Mouse (Mus musculus) embryo, embryonic 10.5 days (tissue): ENCODE measurements around the gene Epor.

Experiments used
- DNase-seq: peaks from one replicate; pipeline ENCODE4 v3.0.0-alpha.2; 2015; ENCODE audit warnings: low spot score

Epor gene

DNA sequence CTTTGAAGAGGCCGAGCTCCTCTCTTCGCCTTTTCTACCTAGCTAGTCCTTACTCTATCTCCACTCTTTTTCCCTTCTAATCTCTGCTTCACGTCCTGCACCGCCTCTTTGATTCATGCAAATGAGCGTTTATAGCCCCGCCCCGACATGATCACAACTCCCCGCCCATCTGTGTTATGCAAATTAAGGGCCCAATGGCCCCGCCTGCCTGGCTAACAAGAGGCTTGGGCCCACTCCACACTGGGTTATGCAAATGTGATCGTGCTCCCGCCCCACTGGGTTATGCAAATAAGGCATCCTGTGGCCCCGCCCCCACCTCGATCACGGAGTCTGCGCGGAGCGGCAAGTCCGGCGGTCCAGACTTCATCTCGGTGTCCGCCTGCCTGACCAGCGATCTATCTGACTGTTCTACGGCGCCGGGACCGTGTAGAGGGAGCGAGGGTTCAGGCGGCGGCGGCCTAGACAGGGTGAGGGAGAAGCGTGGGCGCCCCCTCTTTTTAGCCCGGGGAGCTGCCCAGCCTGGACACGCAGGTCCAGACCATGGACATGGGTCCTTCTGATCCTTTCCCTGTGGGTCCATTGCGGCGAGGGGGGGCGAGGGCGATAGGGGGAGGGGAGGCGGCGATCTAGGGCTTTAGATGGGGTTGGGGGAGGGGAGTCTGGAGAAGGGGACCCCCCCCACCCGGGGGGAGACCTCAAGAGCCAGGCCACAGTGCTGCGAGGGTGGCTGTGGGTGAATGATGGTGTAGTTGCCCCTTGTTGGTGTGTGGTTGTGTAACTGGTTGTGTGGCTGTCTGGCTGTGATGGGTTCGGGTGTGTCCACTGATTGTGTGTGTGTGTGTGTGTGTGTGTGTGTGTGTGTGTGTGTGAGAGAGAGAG, 26.4 kb downstream of the Epor start, which contains the start of gene Plppr2:
TSS of gene Plppr2 (plus strand) at position 342 of the 879 bp plus-strand sequence.
- peak; percentile 99 for DNase-seq

DNA sequence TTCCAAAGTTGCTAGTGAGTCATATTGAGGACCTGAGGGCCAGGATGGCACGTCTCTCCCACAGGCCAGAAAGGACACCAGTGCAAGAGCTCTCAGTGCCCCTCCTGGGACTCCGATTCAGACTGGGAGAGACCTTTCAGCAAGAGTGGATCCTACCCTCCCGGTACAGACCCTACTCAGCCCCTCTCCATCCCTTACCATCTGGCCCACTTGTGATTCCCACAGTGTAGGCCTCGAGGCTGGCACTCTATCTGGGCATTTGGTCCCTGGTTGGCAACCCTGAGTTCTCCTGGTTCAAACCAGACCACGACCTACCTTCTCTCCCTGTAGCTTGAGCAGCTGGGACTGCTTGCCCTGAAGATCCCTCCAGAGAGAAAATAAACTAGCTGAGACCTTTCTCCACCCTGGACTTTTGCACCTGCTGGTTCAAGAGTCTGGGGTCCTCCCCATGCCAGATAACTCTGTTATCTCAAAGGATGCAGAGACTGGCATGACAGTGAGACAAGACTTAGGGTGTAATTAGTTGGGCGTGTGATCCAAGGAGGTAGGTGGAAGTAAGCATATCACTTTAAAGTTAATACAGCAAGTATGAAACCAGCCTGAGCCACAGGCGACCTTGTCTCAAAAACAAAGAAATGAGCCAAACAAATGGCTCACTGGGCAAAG, 27.7 kb downstream of the Epor start:
- DNase-seq: no peak

DNA sequence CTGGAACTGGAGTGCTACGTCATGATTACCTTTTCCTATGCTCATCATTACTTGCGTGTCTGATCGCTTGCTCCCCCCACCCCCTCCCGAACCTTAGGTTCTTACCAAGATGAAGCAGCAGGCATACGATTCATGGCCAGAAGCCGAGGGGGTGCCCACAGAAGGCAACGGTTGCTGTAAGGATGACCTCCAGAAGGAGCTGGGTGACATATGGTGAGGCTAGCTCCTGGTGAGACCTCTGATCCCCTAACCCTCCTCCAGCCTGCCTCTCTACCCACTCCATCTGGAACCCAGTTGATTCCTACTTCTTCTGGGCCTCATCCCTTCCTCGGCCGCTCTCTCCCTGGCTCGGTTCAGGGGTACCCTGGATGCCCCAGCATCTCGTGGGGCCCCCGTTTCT, 29.3 kb downstream of the Epor start:
- DNase-seq: no peak

DNA sequence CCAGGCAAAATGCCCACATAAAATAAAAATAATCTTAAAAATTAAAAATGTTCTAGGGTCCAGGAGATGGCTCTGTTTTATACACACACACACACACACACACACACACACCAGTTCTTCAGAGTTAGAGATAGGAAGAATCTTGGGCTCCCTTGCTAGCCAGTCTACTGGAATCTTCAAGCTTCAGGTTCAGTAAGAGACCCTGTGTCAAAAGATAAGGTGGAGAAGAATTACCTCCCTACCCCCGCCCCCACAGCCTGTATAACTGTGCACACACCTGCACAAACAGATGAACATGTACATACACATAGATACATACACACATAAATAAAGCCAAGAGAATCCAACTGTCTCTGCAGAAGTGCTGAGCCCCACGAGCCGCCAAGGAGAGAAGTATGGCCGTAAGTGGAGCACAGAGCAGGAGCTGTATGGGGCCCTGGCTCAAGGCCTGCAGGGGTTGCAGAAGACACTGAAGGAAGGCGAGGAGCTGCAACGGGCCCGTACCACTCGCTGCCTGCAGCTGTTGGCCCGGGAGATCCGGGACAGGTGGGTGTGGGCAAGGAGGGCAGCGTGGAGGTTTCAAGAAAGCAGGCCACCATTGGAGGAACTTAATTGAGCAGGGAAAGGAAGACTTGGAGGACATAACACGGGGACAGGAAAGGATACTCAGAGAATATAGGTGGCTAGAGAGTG, 30.7 kb downstream of the Epor start:
- no peak for DNase-seq

DNA sequence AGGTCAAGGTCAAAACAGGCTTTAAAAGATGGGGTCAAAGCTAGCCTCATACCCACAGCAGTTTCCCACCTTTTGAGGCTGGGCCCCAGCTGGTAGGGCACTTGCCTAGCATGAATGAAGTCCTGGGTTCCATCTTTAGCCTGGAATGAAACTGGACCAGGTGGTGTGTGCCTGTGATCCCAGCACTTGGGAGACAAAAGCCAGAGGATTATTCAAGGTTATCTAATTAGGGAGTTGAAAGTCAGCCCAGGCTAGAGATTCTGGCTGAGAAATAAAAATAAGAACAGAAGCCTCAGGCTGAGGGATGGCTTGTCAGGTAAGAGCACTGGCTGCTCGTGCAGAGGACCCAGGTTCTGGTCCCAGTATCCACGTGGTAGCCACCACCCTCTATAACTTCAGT, 31.3 kb downstream of the Epor start:
- DNase-seq: no peak

DNA sequence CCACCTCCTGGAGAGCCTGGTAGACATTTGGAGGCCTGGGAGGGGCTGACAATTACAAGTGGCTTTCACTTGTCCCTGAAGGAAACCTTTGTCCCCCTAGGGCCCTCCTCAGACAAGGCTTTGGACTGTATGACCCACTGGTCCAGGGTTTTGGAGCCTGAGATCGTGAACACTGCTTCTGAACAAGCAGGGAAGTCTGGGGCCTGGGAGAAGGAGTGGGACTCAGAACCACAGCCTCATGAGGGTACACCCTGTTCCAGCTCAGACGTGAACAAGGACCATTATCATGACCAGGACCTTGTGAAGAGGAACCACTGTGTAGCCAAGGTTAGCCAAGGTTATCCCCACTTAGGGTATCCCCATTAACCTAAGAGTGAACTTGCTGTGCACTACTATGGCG, 34.1 kb downstream of the Epor start:
- DNase-seq: no peak

- peak; percentile 99 for DNase-seq
Measured at GRCm38 (mm10) chr9:21927208-21927753, 36.0 kb downstream of the Epor start, which contains the start of the genes Ccdc159 and Tmem205. Ccdc159 (plus strand) TSS chr9:21927471. Tmem205 (minus strand) TSS chr9:21927556.

- peak; percentile 31 for DNase-seq
Measured at GRCm38 (mm10) chr9:21926784-21927183, 36.5 kb downstream of the Epor start.

DNA sequence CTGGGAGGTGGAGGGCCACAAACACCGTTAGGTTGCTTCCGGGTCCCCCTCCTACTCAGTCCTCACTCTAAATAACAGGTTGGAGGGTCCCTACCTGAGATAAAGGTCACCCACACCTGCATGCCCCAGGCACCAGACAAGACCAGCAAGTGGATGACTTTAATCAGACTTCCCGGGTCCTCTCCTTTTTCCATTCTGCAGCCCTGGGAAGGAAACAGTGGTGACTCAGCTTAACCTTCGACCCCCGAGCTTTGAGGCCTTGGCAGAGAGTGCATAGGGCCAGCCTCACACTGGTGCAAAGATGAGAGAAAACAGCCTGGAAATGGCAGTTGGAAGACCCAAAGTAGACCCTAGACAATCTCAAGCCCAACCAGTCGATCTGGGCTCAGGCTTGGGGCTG, 37.2 kb downstream of the Epor start:
- no peak for DNase-seq

DNA sequence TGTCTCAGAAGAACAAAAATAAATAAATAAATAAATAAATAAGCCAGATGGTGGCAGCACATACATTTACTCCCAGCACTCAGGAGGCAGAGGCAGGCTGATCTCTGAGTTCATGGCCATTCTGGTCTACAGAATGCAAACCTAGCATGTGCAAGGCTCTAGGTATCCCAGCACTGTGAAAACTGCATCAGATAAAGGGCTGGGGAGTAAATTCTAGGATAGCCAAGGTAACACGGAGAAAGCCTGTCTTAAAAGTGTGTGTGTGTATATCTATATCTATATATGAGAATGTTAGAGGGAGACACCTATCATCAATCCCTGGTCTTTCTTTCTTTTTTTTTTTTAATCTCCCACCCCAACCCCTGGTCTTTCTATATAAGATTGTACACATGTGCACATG, 37.8 kb downstream of the Epor start:
- no peak for DNase-seq

DNA sequence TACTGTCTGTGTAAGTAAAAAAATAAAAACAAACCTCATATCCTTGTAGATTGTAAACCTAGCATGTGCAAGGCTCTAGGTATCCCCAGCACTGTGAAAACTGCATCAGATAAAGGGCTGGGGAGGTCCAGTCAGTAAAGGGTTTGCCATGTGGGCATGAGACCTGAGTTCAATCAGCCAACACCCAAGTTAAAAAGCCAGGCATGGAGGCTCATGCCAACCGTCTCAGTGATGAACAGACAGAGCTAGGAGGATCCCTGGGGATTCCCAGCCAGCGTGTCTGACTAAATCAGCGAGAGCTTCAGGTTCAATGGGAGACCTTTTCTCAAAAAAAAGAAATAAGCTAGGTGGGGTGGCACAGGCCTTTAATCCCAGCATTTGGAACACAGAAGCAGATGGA, 38.3 kb downstream of the Epor start:
- no peak for DNase-seq

DNA sequence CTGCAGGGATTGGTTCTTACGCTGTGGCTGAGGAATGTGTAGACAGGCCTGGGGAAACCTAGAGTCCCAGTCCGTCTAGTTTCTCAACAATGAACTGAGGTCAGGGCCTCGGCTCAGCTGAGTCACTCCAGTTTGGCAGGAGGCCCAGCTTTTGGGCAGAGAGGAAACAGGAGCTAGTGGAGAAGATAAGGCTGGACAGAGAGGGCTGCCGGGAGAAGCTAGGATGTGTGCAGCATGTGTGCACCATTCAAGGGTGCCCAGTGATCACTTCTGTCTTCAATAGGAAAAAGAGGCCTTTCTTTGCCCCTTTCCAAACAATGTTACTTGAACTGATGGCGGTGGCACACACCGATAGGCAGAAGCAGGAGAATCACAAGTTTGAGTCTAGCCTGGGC, 39.2 kb downstream of the Epor start:
- DNase-seq: no peak

- no peak for DNase-seq
Measured at GRCm38 (mm10) chr9:21923490-21924098, 39.7 kb downstream of the Epor start.

DNA sequence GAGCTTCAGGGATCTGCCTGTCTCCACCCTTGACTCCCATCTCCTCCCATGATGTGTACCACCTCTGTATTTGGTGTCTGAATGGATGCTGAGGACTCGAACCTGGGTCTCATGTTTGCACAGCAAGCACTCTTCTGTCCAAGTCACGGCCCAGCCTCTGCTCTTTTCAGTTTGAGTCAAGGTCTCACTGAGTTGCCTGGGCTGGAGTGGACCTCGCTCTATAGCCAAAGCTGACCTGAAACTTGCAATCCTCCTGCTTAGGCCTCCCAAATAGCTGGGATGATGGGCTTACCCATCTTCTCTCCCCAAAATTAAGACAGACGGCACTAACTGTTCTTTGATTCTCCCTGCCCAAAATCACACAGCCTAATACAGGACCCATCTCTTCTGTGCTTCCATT, 40.3 kb downstream of the Epor start:
- DNase-seq: no peak

GRCm38 (mm10) chr9:21918692-21919384, 44.5 kb downstream of the Epor start:
- no peak for DNase-seq

- DNase-seq: peak; percentile 99
Measured at GRCm38 (mm10) chr9:21918035-21918592, 45.2 kb downstream of the Epor start, which contains the start of gene Rab3d. Rab3d (minus strand) TSS chr9:21918192.

- DNase-seq: peak; percentile 6
Measured at GRCm38 (mm10) chr9:21917493-21918034, 45.7 kb downstream of the Epor start.

DNA sequence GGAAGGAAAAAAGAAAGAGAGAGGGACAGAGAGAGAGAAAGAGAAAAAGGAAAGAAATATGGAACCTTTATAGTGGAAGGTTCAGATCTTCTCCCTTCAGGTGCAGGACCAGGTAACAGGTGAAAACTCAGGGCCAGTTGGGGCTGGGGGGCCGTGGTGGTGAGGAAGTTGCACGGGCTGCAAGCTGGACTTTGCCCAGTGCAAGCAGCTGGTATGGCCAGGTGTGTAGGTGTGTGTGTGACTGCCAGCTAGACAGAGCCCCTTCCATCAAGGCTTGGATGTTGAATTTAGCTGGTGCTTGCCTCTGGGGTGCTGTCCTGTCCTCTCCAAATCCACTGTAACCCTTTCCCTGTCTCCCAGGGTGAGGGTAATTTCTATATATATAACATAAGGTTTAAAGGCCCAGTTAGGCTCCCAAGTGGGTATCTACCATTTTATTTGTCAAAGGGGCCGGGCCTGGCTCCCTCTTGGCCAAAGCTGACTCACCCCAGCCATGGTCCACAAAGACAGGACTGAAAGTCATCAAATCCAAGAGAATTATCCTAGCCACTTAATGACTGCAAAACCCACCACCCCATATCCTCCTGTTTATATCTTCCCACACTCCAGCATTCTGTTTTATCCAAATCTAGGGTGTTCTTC, 46.3 kb downstream of the Epor start:
- no peak for DNase-seq

- no peak for DNase-seq
Measured at GRCm38 (mm10) chr9:21909474-21910223, 53.7 kb downstream of the Epor start.
